Mouse (Mus musculus) thymus, postnatal 36 days (tissue): ENCODE data around the gene Prim2.

Experiments used
- DNase-seq, 2 experiments: peaks; one replicate each; pipeline ENCODE4 v3.0.0; 2022; ENCODE audit warnings: mixed read lengths in 2 of 2

Prim2 gene

DNA sequence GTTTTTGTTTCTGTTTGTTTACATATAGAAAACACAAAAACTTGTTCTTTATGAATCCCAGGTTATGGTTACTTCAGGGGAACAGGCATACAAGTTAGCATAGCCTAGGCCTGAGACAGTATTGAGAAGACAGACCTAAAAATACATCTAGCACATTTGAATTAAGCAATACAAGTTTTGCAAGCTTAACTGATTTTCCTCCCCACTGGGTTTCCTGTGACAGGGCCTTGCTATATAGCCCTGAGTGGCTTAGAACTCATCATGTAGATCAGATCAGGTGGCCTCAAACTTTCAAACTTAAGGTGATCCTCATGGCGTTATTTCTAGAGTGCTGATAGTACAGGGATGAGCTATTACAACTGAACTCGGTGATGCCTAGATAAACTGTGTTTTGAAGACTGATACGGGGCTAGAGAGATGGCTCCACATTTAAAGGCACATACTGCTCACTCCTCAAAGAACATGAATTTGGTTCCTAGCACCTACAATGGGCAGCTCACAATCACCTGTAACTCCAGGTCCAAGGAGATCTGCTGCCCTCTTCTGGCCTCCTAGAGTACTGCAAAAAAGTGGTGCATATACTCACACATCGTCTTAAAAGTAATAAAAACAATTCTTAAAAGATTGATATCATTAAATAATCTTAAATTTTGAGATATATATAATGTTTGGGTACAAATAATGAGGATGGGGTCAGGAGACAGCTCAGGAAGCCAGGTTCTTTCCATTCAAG is 133.2 kb downstream of the Prim2 start:
- DNase-seq, result no peak

DNA sequence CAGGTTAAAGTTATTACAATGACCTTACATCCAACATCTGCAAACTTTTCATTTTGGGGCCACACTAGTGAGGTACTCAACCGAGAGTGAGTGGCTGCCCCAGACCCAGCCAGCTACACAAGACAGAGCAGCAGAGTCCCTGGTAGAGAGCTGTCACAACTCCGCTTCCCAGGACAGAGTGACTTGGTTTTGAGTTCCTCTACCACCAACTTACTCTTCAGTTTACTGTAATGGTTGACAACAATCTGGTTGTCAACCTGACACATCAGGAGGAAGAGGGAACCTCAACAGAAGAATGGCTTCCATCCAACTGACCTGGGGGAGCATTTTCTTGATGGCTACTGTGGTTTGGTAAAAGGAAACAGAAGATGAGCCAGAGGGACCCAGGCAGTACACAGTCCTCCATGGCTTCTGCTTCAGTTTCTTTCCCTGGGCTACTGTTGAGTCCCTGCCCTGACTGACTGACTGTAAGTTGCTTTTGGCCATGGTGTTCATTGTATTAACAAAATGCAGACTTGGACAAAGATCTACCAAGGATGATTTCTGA is 134.4 kb downstream of the Prim2 start:
- no peak for DNase-seq

DNA sequence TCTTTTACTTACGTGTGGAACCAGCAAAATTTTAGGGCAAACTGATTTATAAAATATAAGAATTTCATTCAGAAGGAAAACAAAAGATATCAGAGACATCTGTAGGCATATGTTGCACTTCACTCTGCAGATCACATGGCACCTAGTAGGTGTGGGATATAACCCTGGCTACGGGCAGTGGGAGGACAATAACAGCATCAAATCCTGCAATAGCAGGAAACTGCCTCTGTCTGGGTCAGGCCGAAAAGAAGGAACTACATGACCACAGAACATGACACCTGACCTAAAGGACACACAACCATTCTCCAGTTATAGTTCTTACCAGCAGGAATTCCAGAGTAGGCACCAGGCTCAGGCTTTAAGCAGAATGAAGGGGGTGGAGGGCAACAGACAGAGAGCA is 137.7 kb downstream of the Prim2 start:
- DNase-seq, result no peak

DNA sequence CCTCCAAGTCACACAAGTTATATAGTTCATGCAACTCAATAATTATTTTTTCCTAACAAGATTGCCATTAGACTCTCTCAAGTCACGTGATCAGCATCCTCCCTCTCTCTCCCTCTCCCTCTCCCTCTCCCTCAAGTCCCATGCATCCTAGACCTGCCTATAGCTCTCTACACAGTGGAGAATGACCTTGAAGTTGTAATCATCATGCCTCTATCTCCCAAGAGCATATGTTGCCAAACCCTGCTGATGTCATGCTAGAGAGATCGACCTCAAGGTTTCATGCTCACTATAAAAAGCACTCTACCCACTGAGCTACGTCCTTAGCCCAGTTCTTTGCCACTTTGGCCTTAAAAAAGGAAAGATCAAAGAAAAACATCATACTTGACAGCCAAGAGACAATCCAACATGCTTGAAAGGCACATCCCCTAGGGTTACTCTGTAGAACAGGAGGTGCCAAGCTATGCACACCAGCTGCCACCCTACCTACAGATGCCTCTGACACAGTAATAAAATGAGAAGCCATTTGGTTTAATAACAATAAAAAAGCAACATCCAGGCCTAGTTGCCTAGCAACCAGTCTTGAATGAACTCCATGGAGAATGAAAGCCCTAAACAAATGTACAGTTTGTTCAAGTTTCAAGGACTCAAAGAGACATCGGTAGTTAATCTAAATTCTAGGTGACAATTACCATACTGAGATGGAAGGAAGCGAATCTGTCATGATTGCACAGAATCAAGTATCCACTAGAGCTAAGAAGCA is 138.3 kb downstream of the Prim2 start:
- DNase-seq, result no peak

DNA sequence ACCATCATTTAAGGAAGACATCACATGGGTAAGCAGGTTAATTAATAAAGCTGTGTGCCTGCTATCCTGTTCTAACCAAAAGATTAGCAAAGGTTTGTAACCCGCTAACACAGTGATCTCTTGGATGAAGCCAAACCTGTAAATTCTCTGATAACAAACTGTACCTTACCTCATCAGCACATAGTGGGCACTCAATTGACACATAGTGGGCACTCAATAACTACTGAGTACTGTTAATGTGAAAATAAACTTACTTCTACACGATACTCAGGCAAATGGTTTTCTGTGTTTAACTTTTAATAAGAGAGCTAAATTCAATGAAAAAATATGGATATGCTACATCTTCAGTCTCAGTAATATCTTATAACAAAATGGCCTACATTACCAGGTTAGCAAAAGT is 139.1 kb downstream of the Prim2 start:
- DNase-seq, result no peak

DNA sequence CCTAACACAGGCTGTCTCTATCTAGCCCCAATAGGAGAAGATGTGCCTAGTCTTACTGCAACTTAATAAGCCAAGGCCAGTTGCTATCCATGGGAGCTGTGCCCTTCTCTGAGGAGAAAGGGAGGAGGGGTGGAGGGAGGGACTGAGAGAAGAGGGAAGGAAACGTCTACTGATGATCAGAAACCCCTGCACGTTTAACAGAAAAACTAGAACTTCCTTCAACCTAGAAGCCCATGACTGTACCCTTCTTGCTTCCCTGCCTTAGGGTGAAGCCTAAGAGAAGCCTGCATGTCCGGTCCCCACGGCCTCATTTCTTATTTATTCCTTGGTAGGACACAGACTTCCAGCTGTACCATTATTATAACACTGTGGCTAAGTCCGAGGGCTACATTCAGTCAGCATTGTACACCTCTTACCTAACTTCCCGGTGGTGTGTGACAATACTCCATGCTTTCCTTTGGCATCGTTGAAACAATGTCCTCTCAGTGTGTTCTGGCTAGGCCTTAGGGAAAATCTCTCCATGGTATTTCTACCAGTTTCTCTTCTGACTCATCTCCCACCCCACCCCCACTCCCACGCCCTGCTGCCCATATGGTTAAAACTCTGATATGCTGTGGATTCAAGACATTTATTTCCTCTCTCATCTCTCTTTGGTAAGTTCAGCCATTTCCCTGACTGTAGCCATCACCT is 139.9 kb downstream of the Prim2 start:
- no peak for DNase-seq

DNA sequence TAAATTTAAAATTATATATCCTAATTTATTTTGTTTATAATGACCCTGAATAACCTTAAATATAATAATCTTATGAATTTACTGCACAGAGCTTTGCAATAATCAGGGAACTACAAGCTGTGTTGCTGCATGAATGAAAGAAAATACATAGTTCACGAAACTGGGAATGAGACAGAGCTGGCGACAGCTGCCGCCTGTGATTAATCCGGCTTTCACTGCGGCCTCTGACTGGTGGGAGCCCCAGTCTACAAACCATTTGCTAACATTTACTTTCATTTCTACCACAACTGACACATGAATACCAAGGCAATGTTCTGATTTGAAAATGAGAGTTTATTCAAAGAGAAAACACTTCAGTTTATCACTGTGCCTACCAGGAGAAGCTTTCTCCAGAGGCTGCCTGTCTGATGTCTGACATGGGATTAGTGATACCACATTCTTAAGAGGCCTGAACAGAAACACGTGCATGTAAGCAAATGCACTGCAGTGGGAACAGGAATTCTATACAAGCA is 142.2 kb downstream of the Prim2 start:
- DNase-seq, result no peak

DNA sequence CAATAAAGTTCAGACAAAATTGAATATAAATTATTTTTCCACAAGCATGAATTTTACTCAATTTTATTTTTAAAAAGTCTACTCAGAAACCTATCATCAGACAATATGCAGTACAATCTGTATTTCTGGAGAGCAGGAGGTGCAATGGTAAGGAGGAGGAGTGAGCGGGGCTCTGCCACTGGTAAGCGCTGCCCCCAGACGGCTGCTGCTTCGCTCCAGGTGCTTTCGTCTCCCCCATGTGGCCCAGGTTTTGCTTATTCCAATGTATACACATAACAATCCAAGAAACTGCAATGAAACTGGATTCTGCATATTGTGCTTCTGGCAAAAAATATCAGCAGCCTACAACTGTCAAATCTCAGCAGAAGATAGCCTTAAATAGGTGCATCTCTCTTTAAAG is 146.4 kb downstream of the Prim2 start:
- DNase-seq, result no peak

DNA sequence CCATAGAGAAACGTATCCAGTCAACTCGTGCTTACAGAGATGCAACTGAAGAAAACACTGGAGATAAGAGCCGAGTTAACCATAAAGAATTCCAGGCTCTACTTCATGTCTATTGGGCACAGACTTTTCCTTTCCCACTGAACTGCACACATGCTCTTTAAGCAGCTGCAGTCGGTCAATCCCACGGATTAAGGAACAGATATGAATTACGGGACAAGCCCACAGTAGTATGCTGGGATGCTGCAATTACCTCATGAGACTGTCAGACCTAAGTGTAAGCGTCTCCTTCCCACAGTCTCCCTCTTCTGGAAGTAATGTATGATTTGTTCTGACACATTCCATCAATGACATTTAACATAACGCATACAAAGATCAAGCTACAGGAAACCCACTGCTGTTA is 154.5 kb downstream of the Prim2 start:
- no peak for DNase-seq

DNA sequence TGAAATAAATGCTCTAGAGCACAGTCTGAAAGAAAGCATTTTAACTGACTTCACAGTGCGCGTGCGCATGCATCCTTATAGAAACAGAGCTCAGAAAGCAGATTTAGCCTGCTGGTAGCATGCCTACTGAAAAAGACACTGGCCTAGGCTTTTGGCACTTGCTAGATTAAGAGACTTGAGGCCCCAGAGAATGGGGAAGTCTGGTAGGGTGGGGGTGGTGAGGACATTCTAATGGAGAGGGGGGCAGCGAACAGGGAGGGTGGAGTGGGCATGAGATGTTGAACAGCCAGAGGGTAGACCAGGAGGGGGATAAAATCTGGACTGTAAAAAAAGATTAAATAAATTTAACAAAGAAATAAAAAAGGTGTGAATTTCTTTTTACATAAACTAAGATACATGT is 158.3 kb downstream of the Prim2 start:
- DNase-seq, result no peak

DNA sequence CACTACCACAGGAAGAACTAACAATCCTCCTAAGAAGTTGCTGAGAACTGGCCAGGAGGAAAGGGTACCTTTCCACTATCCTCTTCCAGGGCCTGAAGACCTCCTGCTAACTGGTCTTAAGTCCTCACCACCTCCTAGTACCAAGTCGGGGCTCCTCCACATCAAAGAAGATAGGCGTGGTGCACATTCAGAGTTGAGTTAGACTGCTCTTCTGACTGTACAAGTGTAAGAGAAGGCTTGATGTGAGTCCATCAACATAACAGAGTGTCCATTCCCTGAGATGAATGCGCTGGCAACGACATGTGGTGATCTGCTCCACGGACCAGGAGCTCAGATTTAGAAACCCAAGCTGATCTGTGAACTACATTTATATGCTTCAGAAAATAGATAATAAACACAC is 165.2 kb downstream of the Prim2 start:
- no peak for DNase-seq

DNA sequence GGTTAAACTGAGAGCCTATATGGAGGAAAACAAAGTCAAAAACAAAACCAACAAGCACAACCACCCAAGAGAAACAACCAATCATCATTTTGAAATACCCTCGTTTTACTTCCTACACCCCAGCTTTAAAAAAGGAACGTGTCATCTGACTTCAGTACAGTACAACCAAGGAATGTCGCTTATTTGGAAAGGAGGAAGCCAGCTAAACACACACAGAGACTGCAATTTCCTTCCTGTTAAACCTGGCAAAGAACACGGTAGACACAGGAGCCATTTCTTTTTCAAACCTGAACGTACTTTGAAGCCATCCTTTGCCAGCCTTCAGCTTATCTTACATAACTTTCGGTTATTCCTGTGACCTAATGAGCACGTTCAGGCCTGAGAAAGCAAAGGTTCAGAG is 166.7 kb downstream of the Prim2 start:
- no peak for DNase-seq

DNA sequence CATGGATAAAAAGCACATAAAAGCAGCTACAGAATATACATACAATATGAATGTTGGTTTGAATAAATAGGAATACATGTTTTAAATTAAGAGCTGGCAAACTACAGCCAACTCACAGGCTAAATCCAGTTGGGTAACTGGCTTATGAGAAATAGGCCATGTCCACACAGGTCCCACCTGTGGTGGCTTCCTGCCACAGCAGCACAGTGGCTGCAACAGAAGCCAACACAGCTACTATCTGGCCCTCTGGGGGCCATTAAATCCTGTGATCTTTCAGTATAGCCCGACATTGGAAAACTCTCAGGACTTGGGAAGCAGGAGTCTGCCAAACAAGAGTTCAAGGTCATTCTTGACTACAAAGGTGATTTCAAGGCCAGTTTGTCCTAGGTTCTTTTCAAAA is 167.3 kb downstream of the Prim2 start:
- DNase-seq, result no peak

DNA sequence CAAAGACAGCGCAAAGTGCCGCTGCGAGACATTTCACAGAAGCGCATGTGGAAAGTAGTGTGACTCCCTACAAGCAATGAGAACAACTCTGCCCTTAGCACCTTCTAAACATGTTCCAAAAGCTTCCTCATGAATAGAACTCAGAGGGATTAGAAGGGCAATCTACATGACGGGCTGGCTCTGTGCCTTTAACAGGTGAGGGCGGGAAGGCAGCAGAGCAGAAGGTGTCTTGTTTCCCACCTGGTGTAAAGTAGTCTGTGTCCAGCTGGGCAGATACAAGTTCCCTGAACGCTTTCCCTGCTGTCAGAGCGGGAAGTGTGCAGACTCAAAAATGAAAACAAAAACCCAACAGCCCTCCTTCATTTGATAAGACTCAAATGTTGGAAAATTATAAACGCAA is 169.5 kb downstream of the Prim2 start:
- DNase-seq, result no peak

DNA sequence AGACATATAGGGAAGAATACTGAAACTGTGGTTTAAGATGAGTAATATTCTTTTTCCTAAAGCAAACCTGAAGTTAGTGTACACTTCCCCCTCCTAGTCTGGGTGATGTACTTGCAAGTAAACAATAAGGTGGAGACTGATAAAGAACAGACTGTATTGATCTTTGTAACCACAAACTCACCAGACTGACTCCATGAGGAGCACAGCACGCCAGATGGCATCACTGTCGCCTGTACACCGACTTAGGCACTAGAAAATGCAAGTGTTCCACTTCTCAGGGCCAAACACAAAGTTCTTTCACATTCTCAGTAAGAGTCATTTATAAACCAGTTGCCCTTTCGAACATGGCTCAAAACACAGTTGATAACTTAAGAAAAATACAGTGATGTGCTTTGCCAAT is 170.0 kb downstream of the Prim2 start:
- DNase-seq, result peak in 1 of 2 experiments; percentile 32

DNA sequence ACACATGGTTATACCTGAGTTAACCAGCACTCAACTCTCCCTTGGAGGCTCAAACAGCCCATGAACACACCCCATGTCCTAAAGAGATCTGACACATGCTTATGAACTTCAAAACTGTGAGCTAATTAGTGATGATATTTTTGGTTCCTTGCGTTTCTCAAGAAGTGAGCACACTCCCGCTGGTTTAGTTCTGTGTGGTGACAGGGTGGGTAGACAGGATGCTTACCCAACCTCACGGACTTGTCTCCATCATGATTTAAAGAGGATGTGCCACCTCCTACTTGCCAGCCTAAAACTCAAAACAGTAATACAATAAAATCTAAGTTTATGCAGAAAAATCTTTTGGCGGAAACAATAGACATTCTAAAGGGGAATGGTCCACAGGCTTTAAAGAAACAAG is 173.5 kb downstream of the Prim2 start:
- no peak for DNase-seq

DNA sequence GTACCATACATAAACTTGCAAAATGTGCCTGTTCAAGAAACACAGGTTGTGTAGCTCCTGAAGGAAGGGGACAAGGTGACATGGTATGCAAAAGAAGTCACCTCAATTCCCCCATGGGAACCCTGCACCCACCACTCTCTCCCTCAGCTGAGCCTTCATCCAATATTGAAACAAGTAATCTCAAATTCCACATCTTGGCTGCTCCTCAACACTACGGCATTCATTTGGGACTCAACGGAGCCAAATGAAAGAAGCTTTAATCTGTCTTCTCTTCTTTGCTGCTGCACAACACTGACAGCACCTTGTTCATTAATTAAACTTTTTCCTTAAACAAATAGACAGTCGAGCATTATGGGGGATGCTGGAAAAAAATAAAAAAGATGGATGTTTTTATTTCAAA is 174.0 kb downstream of the Prim2 start:
- no peak for DNase-seq

DNA sequence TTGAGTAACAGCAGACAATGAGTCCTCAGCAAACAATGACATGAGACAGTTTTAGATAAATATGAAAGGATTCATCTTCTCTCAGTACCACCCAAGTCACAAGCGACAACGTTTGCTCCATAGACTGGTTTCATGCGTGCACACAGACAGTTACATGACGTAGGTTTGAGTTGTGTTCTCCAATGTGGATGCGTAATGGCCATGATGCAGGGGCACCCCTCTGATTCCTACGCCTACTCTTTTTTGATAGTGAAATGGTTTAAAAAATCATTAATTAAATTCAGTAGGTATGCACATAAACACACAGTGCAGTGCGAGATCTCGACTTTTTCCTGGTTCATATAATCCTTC is 174.4 kb downstream of the Prim2 start:
- no peak for DNase-seq

DNA sequence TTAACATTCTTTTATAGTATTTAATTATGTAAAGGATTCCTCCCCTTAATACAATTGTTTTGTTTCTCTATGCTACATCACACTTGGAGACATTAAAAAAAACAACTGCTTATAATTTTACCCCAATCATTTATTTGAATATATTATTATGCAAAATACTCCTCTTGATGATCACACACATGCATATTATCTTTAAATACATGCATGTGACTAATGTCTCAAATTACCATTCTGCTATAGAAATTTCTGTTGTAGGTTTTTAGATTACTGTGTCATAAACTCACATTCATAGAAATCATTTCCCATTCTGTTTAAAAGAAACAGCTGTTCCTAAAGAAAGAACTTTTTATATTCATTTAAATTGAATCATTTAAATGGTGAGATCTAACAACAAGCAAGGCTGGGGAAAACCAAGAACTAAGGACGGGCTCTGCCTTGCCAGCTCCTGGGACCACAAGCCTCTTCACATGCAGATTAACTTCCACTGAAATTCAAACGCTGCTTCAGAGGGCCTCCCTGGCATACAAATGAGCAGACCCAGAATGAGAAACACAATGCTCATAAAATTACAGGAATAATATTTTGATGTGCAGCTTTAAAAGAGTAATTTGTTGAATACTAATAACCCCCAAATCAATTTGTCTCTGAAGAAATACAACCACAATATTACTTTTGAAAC is 174.9 kb downstream of the Prim2 start:
- no peak for DNase-seq

DNA sequence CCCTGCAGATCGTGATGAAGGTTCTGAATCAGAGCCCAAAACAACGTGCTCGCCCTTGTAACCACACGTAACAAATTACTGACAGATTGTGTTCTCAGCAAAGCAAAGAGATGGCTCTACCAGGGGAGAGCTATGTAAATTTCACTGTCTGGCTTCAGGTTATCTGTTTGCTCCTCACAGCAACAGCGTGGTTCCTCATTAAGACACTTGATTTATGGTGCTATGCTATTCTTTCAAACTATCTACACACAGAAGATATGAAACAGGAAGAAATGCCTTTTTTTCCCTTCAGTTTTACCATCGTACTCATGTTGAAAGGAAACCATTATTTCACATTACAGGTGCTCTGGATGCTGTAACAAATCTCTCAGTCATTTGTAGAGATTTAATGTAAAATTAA is 179.4 kb downstream of the Prim2 start:
- DNase-seq, result no peak

DNA sequence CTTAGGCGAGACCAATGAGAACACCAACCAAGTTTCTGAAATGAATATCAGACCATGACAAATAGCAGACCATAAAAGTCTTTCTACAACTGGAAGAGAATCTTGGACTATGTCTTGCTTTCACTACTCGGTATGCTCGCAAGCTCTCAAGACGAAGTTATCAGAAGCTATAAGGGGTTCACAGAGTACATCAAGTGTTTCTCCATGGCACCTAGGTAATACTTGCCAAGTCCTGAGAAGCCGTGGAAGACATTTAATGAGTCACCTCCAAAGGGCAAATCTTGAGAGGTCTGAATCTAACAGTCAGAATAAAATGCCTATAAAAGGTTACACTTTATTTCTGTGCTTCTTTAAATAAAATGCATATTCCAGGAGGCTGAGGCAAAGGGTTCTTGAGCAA is 181.2 kb downstream of the Prim2 start:
- no peak for DNase-seq

DNA sequence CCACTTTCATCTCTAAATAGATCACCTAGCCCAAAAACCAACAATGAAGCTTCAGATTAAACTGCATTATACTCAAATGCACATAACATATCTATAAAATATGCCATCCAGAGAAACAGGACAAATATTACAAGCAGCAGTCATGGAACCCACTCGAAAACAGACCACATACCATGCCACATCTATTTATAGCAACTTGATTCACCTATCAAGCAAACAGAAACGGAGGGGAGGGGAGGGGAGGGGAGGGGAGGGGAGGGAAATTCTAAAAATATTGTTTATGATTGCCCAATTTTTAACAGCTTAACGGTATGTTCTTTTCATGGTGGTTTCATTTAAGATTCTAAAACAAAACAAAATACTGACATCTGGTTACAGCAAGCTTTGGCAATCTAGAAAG is 185.8 kb downstream of the Prim2 start:
- DNase-seq, result no peak

DNA sequence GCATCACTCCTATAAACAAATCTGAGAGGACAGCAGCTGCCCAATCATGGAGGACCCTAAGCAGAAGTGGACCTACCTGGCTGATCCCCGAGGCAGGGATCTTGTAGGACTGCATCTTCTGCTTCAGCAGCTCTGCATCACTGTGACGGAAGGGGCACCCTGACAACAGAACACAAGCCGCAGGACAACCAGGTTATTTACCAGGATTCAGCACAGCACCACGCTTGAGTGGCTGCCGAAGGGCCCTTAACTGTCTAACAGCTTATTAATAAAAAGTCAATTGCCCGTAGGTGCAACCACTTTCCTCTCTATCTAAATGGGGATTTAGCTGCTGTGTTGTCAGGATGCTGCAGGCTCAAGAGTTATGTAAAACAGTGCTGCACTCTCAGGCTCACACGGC is 189.2 kb downstream of the Prim2 start:
- no peak for DNase-seq
